Mouse (Mus musculus): ENCODE results near the gene Sag. TPM values are rescaled to one million over a fixed set of nuclear protein-coding genes. Genes with fewer than 3 reads are reported as not detected.

The Sag gene
- total and polyA plus RNA-seq, 3 experiments, result 0.19 to 2.0 (median 1.0) TPM

DNA sequence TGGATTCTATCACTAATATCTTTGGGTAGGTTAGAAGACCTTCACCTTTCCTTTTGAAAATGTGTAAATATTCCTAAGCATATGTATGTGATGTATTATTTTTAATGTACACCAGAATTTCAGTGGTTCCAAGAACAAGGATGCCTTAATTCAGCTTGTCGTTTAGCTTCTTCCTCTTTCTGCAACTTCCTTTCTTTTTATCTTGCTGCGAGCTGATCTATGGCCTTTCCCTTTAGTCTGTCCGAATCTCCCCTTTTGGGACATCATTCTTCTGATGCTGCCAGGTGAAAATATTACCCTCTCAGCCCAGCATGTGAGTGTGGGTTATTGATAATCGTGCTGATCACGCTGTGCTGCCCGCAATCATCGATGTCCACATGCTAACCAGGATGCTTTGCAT, 28.6 kb upstream of the Sag start:
- Histone ChIP-seq H3K36me3 (replicated peaks in 1 of 2; ENCODE audit: control insufficient read depth in 1 of 2, insufficient read depth in 1 of 2, low read length in 1 of 2) (peaks cover 86 to 96% of the 10 kb centered on the region in 2 experiments), H3K79me2 (replicated peaks; ENCODE audit: control insufficient read depth, extremely low read depth, insufficient read depth, poor library complexity, severe bottlenecking) (no peaks in the 10 kb centered on the region), H3K27ac (ENCODE audit: insufficient read depth, low read depth) (no peak overlapping the region), H3K4me3 (replicated peaks in 1 of 3; ENCODE audit: low read depth in 2 of 3, low read length in 2 of 3, poor library complexity in 1 of 3) (no peak overlapping the region), H3K9me3 (replicated peaks; ENCODE audit: low read length) (peaks cover 3% of the 10 kb centered on the region), H3K4me1 (ENCODE audit: control insufficient read depth in 1 of 2, insufficient read depth in 2 of 2) (peaks cover 0 to 3% of the 10 kb centered on the region in 2 experiments; a peak in 1 of 4 replicates), H3K4me2 (ENCODE audit: insufficient read depth, low read depth, poor library complexity, severe bottlenecking) (no peak overlapping the region), H3K9ac (ENCODE audit: insufficient read depth, low read depth) (no peak overlapping the region), H3K27me3 (replicated peaks) (no peaks in the 10 kb centered on the region)
- in situ Hi-C loops (cut with MboI; ENCODE audit: low pct_ligation_motif_present, low pct_unique_long_range_greater_than_20kb, low sequenced_read_pairs) (no loop called here), dilution Hi-C loops (cut with MboI; ENCODE audit: extremely low pct_ligation_motif_present, extremely low pct_unique_long_range_greater_than_20kb, low sequenced_read_pairs) (no loop called here)
- TF ChIP-seq MYC (IDR thresholded peaks at IDR 0.05; ENCODE audit: low read depth, low read length) (no peak), USF1 (IDR thresholded peaks at IDR 0.05; ENCODE audit: low read depth, low read length) (no peak), EP300 (IDR thresholded peaks at IDR 0.05; ENCODE audit: low read length) (no peak), MXI1 (IDR thresholded peaks at IDR 0.05; ENCODE audit: low read depth, low read length) (no peak), RAD21 (IDR thresholded peaks at IDR 0.05; ENCODE audit: low read depth, low read length) (no peak), IRF4 (IDR thresholded peaks at IDR 0.05; ENCODE audit: low read depth, low read length) (no peak), ELF1 (IDR thresholded peaks at IDR 0.05; ENCODE audit: low read depth, low read length) (no peak), KAT2A (IDR thresholded peaks at IDR 0.05; ENCODE audit: insufficient replicate concordance, low read length) (no peak), MEF2A (IDR thresholded peaks at IDR 0.05; ENCODE audit: borderline replicate concordance, low read depth, low read length) (no peak), ZMIZ1 (IDR thresholded peaks at IDR 0.05; ENCODE audit: low read depth, low read length) (no peak), TCF12 (IDR thresholded peaks at IDR 0.05; ENCODE audit: low read depth, low read length) (no peak), GABPA (IDR thresholded peaks at IDR 0.05; ENCODE audit: insufficient replicate concordance, low read depth, low read length) (no peak), ZNF384 (IDR thresholded peaks at IDR 0.05; ENCODE audit: low read depth, low read length) (no peak), ETS1 (conservative IDR thresholded peaks at IDR 0.05; ENCODE audit: low read depth, low read length) (no peak), MAX (IDR thresholded peaks at IDR 0.05; ENCODE audit: low read length) (no peak)
- no peak for DNase-seq (ENCODE audit: extremely low read depth)

DNA sequence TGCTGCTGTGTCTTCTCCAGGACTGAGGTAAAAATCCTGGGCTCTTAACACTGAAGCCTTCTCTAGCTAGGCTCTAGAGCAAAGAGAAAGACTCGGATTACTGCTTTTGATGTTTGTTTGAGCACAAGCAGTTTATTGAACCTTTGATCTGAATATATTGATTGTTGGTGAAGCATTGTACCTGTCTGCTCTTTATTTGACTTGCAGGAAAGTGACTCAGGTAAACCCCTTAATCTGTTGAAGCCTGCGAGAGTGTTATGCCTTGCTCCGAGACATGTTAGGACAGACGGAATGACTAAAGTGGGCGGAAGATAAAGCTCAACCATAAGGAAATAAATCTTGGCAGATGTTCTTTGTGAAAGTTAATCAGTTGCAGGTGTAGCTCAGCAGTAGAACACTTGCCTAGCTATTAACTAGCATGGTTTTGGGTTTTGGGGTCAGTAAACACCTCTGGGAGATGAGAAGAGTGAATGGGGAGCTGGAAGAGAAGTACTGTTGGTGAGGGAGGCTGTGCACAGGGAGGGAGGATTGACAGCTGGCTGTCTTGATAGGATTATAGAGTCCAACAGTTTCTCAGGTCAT, 24.2 kb upstream of the Sag start:
- H3K27me3 ChIP-seq (replicated peaks), result no peaks in the 10 kb centered on the region
- dilution Hi-C loops (cut with MboI; ENCODE audit: extremely low pct_ligation_motif_present, extremely low pct_unique_long_range_greater_than_20kb, low sequenced_read_pairs), result no loop called here
- H3K4me2 ChIP-seq (ENCODE audit: insufficient read depth, low read depth, poor library complexity, severe bottlenecking), result no peak overlapping the region
- no peak overlapping the region for H3K9ac ChIP-seq (ENCODE audit: insufficient read depth, low read depth)
- H3K79me2 ChIP-seq (replicated peaks; ENCODE audit: control insufficient read depth, extremely low read depth, insufficient read depth, poor library complexity, severe bottlenecking), result no peaks in the 10 kb centered on the region
- no peak overlapping the region for H3K4me3 ChIP-seq (replicated peaks in 1 of 3; ENCODE audit: low read depth in 2 of 3, low read length in 2 of 3, poor library complexity in 1 of 3)
- H3K9me3 ChIP-seq (replicated peaks; ENCODE audit: low read length), result no peaks in the 10 kb centered on the region
- in situ Hi-C loops (cut with MboI; ENCODE audit: low pct_ligation_motif_present, low pct_unique_long_range_greater_than_20kb, low sequenced_read_pairs), result no loop called here
- DNase-seq (ENCODE audit: extremely low read depth), result no peak
- no peak for TF ChIP-seq IRF4 (IDR thresholded peaks at IDR 0.05; ENCODE audit: low read depth, low read length)
- TF ChIP-seq MAX (IDR thresholded peaks at IDR 0.05; ENCODE audit: low read length), result no peak
- no peak for TF ChIP-seq USF1 (IDR thresholded peaks at IDR 0.05; ENCODE audit: low read depth, low read length)
- no peak for TF ChIP-seq ZKSCAN1 (IDR thresholded peaks at IDR 0.05; ENCODE audit: borderline replicate concordance, low read depth, low read length)
- no peak for TF ChIP-seq MYC (IDR thresholded peaks at IDR 0.05; ENCODE audit: low read depth, low read length)
- TF ChIP-seq ZMIZ1 (IDR thresholded peaks at IDR 0.05; ENCODE audit: low read depth, low read length), result no peak
- no peak for TF ChIP-seq ELF1 (IDR thresholded peaks at IDR 0.05; ENCODE audit: low read depth, low read length)
- no peak overlapping the region for H3K27ac ChIP-seq (ENCODE audit: insufficient read depth, low read depth)
- peaks cover 85 to 98% of the 10 kb centered on the region in 2 experiments for H3K36me3 ChIP-seq (replicated peaks in 1 of 2; ENCODE audit: control insufficient read depth in 1 of 2, insufficient read depth in 1 of 2, low read length in 1 of 2)
- no peaks in the 10 kb centered on the region for H3K4me1 ChIP-seq (ENCODE audit: control insufficient read depth in 1 of 2, insufficient read depth in 2 of 2)
